Mouse (Mus musculus) heart, embryonic 11.5 days (tissue): ENCODE data around the gene Tapt1. TPM values are rescaled to one million over a fixed set of nuclear protein-coding genes. Genes with fewer than 3 reads are reported as not detected.
"Not testable (repeated sequence)": the region's sequence is repeated elsewhere in the genome, so short reads cannot be mapped to it uniquely, and the experiment has no call there.

Source experiments
- ATAC-seq: fragments of 200-750 bp; cut with Nextera tagmentation; replicated peaks from 2 replicates; pipeline ENCODE4 v1.8.0; 2017; ENCODE audit warnings: moderate library complexity; ENCODE audit not compliant: insufficient number of reproducible peaks, low FRiP score, low TSS enrichment
- H3K27ac ChIP-seq: fragments of 300-500 bp; sonication (generic); 2 replicates; pipeline ENCODE4 v1.5.1; 2014; ENCODE audit warnings: mild to moderate bottlenecking, low read depth, low read length
- H3K27me3 ChIP-seq: fragments of 300-500 bp; sonication (generic); 2 replicates; pipeline ENCODE4 v1.6.1; 2014; ENCODE audit warnings: mild to moderate bottlenecking, low read length, mixed read lengths; ENCODE audit not compliant: control insufficient read depth, insufficient read depth
- H3K36me3 ChIP-seq: fragments of 300-500 bp; sonication (generic); 2 replicates; pipeline ENCODE4 v1.6.1; 2014; ENCODE audit warnings: mild to moderate bottlenecking, low read length, moderate library complexity, mixed read lengths; ENCODE audit not compliant: control insufficient read depth, insufficient read depth
- H3K4me1 ChIP-seq: fragments of 300-500 bp; sonication (generic); 2 replicates; pipeline ENCODE4 v1.6.1; 2014; ENCODE audit warnings: low read length; ENCODE audit not compliant: control insufficient read depth, insufficient read depth
- H3K4me2 ChIP-seq: fragments of 300-500 bp; sonication (generic); 2 replicates; pipeline ENCODE4 v1.6.1; 2014; ENCODE audit warnings: mild to moderate bottlenecking, moderate library complexity
- H3K4me3 ChIP-seq: fragments of 300-500 bp; sonication (generic); 2 replicates; pipeline ENCODE4 v1.5.1; 2014; ENCODE audit warnings: low read depth, low read length
- H3K9ac ChIP-seq: fragments of 300-500 bp; sonication (generic); 2 replicates; pipeline ENCODE4 v1.6.1; 2014; ENCODE audit warnings: mild to moderate bottlenecking, low read depth, low read length, moderate library complexity
- H3K9me3 ChIP-seq: fragments of 300-500 bp; sonication (generic); replicated peaks from 2 replicates; pipeline ENCODE4 v1.6.1; 2016; ENCODE audit warnings: low read length; ENCODE audit not compliant: control insufficient read depth
- WGBS: fragments of 180-500 bp; shearing (Covaris S2); extraction: QIAGEN DNeasy Blood & Tissue Kit; methylation state at CpG from one replicate; pipeline ENCODE4 v1.1.7; 2014; ENCODE audit not compliant: insufficient replicate concordance; 5-methylcytosine and 5-hydroxymethylcytosine counted together
- polyA plus RNA-seq: library from polyadenylated mRNA; unstranded; fragments of >200 nt; fragmentation: Nextera tagmentation; extraction: Ambion mirVana; gene quantifications from 2 replicates; pipeline ENCODE4 v1.2.1, GENCODE M21; 2014

Tapt1 gene
- 23.8 and 26.9 TPM in 2 replicates for polyA plus RNA-seq

GRCm38 (mm10) chr5:44226521-44227461, at the start of gene Tapt1:
Tapt1 (minus strand) TSS chr5:44226626.
- Histone ChIP-seq H3K27ac (peak within 1 kb of the TSS; percentile 87), H3K4me2 (peak within 1 kb of the TSS; percentile 85), H3K9ac (peak within 1 kb of the TSS; percentile 73), H3K4me3 (peak within 1 kb of the TSS; percentile 96), H3K27me3 (no peaks in the 10 kb centered on the region), H3K4me1 (peaks cover 14% of the 10 kb centered on the region), H3K36me3 (no peaks in the 10 kb centered on the region), H3K9me3 (no peaks in the 10 kb centered on the region)
- ATAC-seq = peak; percentile 96
- WGBS = under 1% methylated on average over 87 of the region's 121 CpGs

- no peak for ATAC-seq
- Histone ChIP-seq H3K4me3 (no peak overlapping the region), H3K27ac (no peak overlapping the region), H3K27me3 (no peaks in the 10 kb centered on the region), H3K9ac (no peak overlapping the region), H3K9me3 (no peaks in the 10 kb centered on the region), H3K4me1 (no peaks in the 10 kb centered on the region), H3K36me3 (no peaks in the 10 kb centered on the region), H3K4me2 (no peak overlapping the region)
- 70% methylated on average over 4 of the region's 4 CpGs for WGBS
Measured at GRCm38 (mm10) chr5:44271564-44271963, 45.1 kb upstream of the Tapt1 start.

- WGBS = 40% methylated on average over 2 of the region's 3 CpGs
- not testable (repeated sequence) for H3K36me3 ChIP-seq, ATAC-seq, H3K27me3 ChIP-seq, H3K9ac ChIP-seq, H3K4me2 ChIP-seq, H3K4me1 ChIP-seq, H3K4me3 ChIP-seq, H3K9me3 ChIP-seq, H3K27ac ChIP-seq
Measured at GRCm38 (mm10) chr5:44268524-44268923, 42.1 kb upstream of the Tapt1 start.

GRCm38 (mm10) chr5:44261691-44262090, 35.3 kb upstream of the Tapt1 start:
- Histone ChIP-seq H3K4me2 (no peak overlapping the region), H3K36me3 (no peaks in the 10 kb centered on the region), H3K4me1 (no peaks in the 10 kb centered on the region), H3K27me3 (no peaks in the 10 kb centered on the region), H3K9me3 (no peaks in the 10 kb centered on the region), H3K27ac (no peak overlapping the region), H3K4me3 (no peak overlapping the region), H3K9ac (no peak overlapping the region)
- ATAC-seq = no peak
- 66% methylated on average over 5 of the region's 5 CpGs for WGBS

- 39% methylated on average over 3 of the region's 3 CpGs for WGBS
- Histone ChIP-seq H3K36me3 (no peaks in the 10 kb centered on the region), H3K9me3 (no peaks in the 10 kb centered on the region), H3K4me2 (no peak overlapping the region), H3K27me3 (no peaks in the 10 kb centered on the region), H3K4me1 (no peaks in the 10 kb centered on the region), H3K27ac (no peak overlapping the region), H3K4me3 (no peak overlapping the region), H3K9ac (no peak overlapping the region)
- no peak for ATAC-seq
Measured at GRCm38 (mm10) chr5:44261172-44261571, 34.7 kb upstream of the Tapt1 start.

GRCm38 (mm10) chr5:44259678-44260077, 33.3 kb upstream of the Tapt1 start:
- Histone ChIP-seq H3K9me3 (no peaks in the 10 kb centered on the region), H3K9ac (no peak overlapping the region), H3K27me3 (no peaks in the 10 kb centered on the region), H3K36me3 (no peaks in the 10 kb centered on the region), H3K27ac (no peak overlapping the region), H3K4me1 (no peaks in the 10 kb centered on the region), H3K4me3 (no peak overlapping the region), H3K4me2 (no peak overlapping the region)
- ATAC-seq = no peak
- WGBS = 59% methylated on average over 3 of the region's 3 CpGs

- no peak overlapping the region for H3K4me2 ChIP-seq
- H3K9ac ChIP-seq = no peak overlapping the region
- no peaks in the 10 kb centered on the region for H3K4me1 ChIP-seq
- no peaks in the 10 kb centered on the region for H3K9me3 ChIP-seq
- no peak for ATAC-seq
- H3K27me3 ChIP-seq = no peaks in the 10 kb centered on the region
- WGBS = 43% methylated on average over 1 of the region's 1 CpGs
- H3K4me3 ChIP-seq = no peak overlapping the region
- no peaks in the 10 kb centered on the region for H3K36me3 ChIP-seq
- no peak overlapping the region for H3K27ac ChIP-seq
Measured at GRCm38 (mm10) chr5:44258163-44258562, 31.7 kb upstream of the Tapt1 start.

- 76% methylated on average over 4 of the region's 4 CpGs for WGBS
- ATAC-seq = no peak
- Histone ChIP-seq H3K9ac (no peak overlapping the region), H3K27ac (no peak overlapping the region), H3K9me3 (no peaks in the 10 kb centered on the region), H3K4me2 (no peak overlapping the region), H3K4me3 (no peak overlapping the region), H3K4me1 (no peaks in the 10 kb centered on the region), H3K27me3 (no peaks in the 10 kb centered on the region), H3K36me3 (no peaks in the 10 kb centered on the region)
Measured at GRCm38 (mm10) chr5:44257401-44257800, 31.0 kb upstream of the Tapt1 start.

GRCm38 (mm10) chr5:44256512-44256911, 30.1 kb upstream of the Tapt1 start:
- H3K27me3 ChIP-seq = no peaks in the 10 kb centered on the region
- no peak overlapping the region for H3K4me2 ChIP-seq
- H3K36me3 ChIP-seq = no peaks in the 10 kb centered on the region
- WGBS = 76% methylated on average over 3 of the region's 3 CpGs
- H3K9ac ChIP-seq = no peak overlapping the region
- H3K9me3 ChIP-seq = no peaks in the 10 kb centered on the region
- no peaks in the 10 kb centered on the region for H3K4me1 ChIP-seq
- no peak for ATAC-seq
- H3K4me3 ChIP-seq = no peak overlapping the region
- H3K27ac ChIP-seq = no peak overlapping the region
